8 mouse cellular contexts compared by ENCODE assay signal in genomic region chr2:181521491-181521890, GRCm38 (mm10). TPM values are rescaled to one million over a fixed set of nuclear protein-coding genes. Genes with fewer than 3 reads are reported as not detected.
DNase-seq lines count a peak whose midpoint lies in the region; ATAC-seq lines count a peak whose summit lies in the region.

No protein-coding gene starts in this region.

- no peak for ATAC-seq in megakaryocyte, adult 5-6 weeks (ENCODE audit: poor library complexity, severe bottlenecking)
- ATAC-seq in forebrain, embryonic 11.5 days (replicated peaks; ENCODE audit: low FRiP score) = no peak
- ATAC-seq in limb, embryonic 12.5 days (ENCODE audit: insufficient number of reproducible peaks, insufficient read depth, low FRiP score, low TSS enrichment, low read depth) = no peak
- no peak for ATAC-seq in neural tube, embryonic 15.5 days (ENCODE audit: low FRiP score)

- H3K9me3 ChIP-seq in megakaryocyte, embryonic 14.5 days = no peaks in the 10 kb centered on the region
- H3K9me3 ChIP-seq in forebrain, embryonic 11.5 days (ENCODE audit: control insufficient read depth, low read length) = no peaks in the 10 kb centered on the region
- H3K9me3 ChIP-seq in limb, embryonic 12.5 days = no peaks in the 10 kb centered on the region
- H3K9me3 ChIP-seq in neural tube, embryonic 15.5 days (replicated peaks) = no peaks in the 10 kb centered on the region

- H3K27me3 ChIP-seq in megakaryocyte, embryonic 14.5 days (replicated peaks) = no peaks in the 10 kb centered on the region
- H3K27me3 ChIP-seq in forebrain, embryonic 11.5 days (ENCODE audit: control insufficient read depth, insufficient read depth, low read length) = no peaks in the 10 kb centered on the region
- H3K27me3 ChIP-seq in limb, embryonic 12.5 days = no peaks in the 10 kb centered on the region
- no peaks in the 10 kb centered on the region for H3K27me3 ChIP-seq in neural tube, embryonic 15.5 days (replicated peaks)

- H3K4me3 ChIP-seq in megakaryocyte, embryonic 14.5 days (replicated peaks) = peak overlapping the region; percentile 97
- peak overlapping the region; percentile 94 for H3K4me3 ChIP-seq in forebrain, embryonic 11.5 days (ENCODE audit: low read depth, low read length)
- H3K4me3 ChIP-seq in limb, embryonic 12.5 days (replicated peaks) = peak overlapping the region; percentile 97
- H3K4me3 ChIP-seq in neural tube, embryonic 15.5 days (replicated peaks) = peak overlapping the region; percentile 96

- peaks cover 51% of the 10 kb centered on the region for H3K36me3 ChIP-seq in megakaryocyte, embryonic 14.5 days (replicated peaks; ENCODE audit: low read length)
- H3K36me3 ChIP-seq in forebrain, embryonic 11.5 days (ENCODE audit: control insufficient read depth, insufficient read depth, low read length) = no peaks in the 10 kb centered on the region
- H3K36me3 ChIP-seq in limb, embryonic 12.5 days = peaks cover 18% of the 10 kb centered on the region
- peaks cover 13% of the 10 kb centered on the region for H3K36me3 ChIP-seq in neural tube, embryonic 15.5 days

- no peak for DNase-seq in forebrain, embryonic 11.5 days (ENCODE audit: low spot score)
- no peak for DNase-seq in natural killer cell, adult 2 months (ENCODE audit: low spot score in 2 of 2)
- DNase-seq in gastrocnemius, postnatal 10 days = no peak
- no peak for DNase-seq in retina, postnatal 1 day

- H3K4me2 ChIP-seq in forebrain, embryonic 11.5 days (ENCODE audit: low read depth, low read length, severe bottlenecking) = peak overlapping the region; percentile 69
- H3K4me2 ChIP-seq in limb, embryonic 12.5 days = peak overlapping the region; percentile 65
- peak overlapping the region; percentile 68 for H3K4me2 ChIP-seq in neural tube, embryonic 15.5 days

- H3K27ac ChIP-seq in forebrain, embryonic 11.5 days (ENCODE audit: low read depth, low read length) = no peak overlapping the region
- no peak overlapping the region for H3K27ac ChIP-seq in limb, embryonic 12.5 days
- no peak overlapping the region for H3K27ac ChIP-seq in neural tube, embryonic 15.5 days (replicated peaks)

- 65% methylated on average over 10 of the region's 10 CpGs for WGBS in forebrain, embryonic 11.5 days
- 53% methylated on average over 10 of the region's 10 CpGs for WGBS in limb, embryonic 12.5 days
- WGBS in neural tube, embryonic 15.5 days = 54% methylated on average over 10 of the region's 10 CpGs

- peaks cover 56% of the 10 kb centered on the region for H3K4me1 ChIP-seq in megakaryocyte, embryonic 14.5 days
- H3K4me1 ChIP-seq in forebrain, embryonic 11.5 days (replicated peaks; ENCODE audit: control insufficient read depth, insufficient read depth, low read length) = no peaks in the 10 kb centered on the region; the same call in 1 of the 2 replicates
- H3K4me1 ChIP-seq in limb, embryonic 12.5 days (replicated peaks) = peaks cover 24% of the 10 kb centered on the region
- H3K4me1 ChIP-seq in neural tube, embryonic 15.5 days = peaks cover 40% of the 10 kb centered on the region

- peak overlapping the region; percentile 89 for H3K9ac ChIP-seq in forebrain, embryonic 11.5 days (ENCODE audit: low read length)
- H3K9ac ChIP-seq in limb, embryonic 12.5 days (replicated peaks) = peak overlapping the region; percentile 96
- H3K9ac ChIP-seq in neural tube, embryonic 15.5 days (replicated peaks) = peak overlapping the region; percentile 88

RNA-seq across cellular contexts. Expression of gene Dnajc5, which starts 1.2 kb away (rescaled TPM):
- polyA plus RNA-seq in megakaryocyte, embryonic 14.5 days (2012; ENCODE audit: insufficient read depth, low replicate concordance) = 10.4 and 13.9 TPM in 2 replicates
- 32.2 and 35.1 TPM in 2 replicates for total RNA-seq in megakaryocyte, adult 5-6 weeks (2015)
- 39.7 and 44.9 TPM in 2 replicates for total RNA-seq in megakaryocyte, adult 5-6 weeks (2017)
- polyA plus RNA-seq in forebrain, embryonic 11.5 days (2014; fragmentation: Nextera tagmentation; extraction: Ambion mirVana) = 103 and 104 TPM in 2 replicates
- 90.6 and 91.0 TPM in 2 replicates for polyA plus RNA-seq in limb, embryonic 12.5 days (2016; fragmentation: Nextera tagmentation; extraction: Ambion mirVana)
- polyA plus RNA-seq in neural tube, embryonic 15.5 days (2015; fragmentation: Nextera tagmentation; extraction: Ambion mirVana) = 242 and 263 TPM in 2 replicates
- total RNA-seq in gastrocnemius, postnatal 10 days (2021) = 10 to 100 TPM; 67.5 to 70.1 TPM

RNA-seq across cellular contexts. Expression of gene Tpd52l2, which starts 24.5 kb away (rescaled TPM):
- 7.5 and 38.2 TPM in 2 replicates for polyA plus RNA-seq in megakaryocyte, embryonic 14.5 days (2012; ENCODE audit: insufficient read depth, low replicate concordance)
- 37.8 and 55.2 TPM in 2 replicates for total RNA-seq in megakaryocyte, adult 5-6 weeks (2015)
- 61.6 and 102 TPM in 2 replicates for total RNA-seq in megakaryocyte, adult 5-6 weeks (2017)
- polyA plus RNA-seq in forebrain, embryonic 11.5 days (2014; fragmentation: Nextera tagmentation; extraction: Ambion mirVana) = 143 and 148 TPM in 2 replicates
- 151 and 165 TPM in 2 replicates for polyA plus RNA-seq in limb, embryonic 12.5 days (2016; fragmentation: Nextera tagmentation; extraction: Ambion mirVana)
- 112 and 113 TPM in 2 replicates for polyA plus RNA-seq in neural tube, embryonic 15.5 days (2015; fragmentation: Nextera tagmentation; extraction: Ambion mirVana)
- total RNA-seq in gastrocnemius, postnatal 10 days (2021) = 10 to 100 TPM; 69.9 to 72.9 TPM

RNA-seq across cellular contexts. Expression of gene Abhd16b, which starts 28.5 kb away (rescaled TPM):
- not detected in 2 replicates for polyA plus RNA-seq in megakaryocyte, embryonic 14.5 days (2012; ENCODE audit: insufficient read depth, low replicate concordance)
- not detected in 2 replicates for total RNA-seq in megakaryocyte, adult 5-6 weeks (2015)
- total RNA-seq in megakaryocyte, adult 5-6 weeks (2017) = not detected in 2 replicates
- polyA plus RNA-seq in forebrain, embryonic 11.5 days (2014; fragmentation: Nextera tagmentation; extraction: Ambion mirVana) = 0.15 TPM in 1 of 2 replicates, not detected in the other
- polyA plus RNA-seq in limb, embryonic 12.5 days (2016; fragmentation: Nextera tagmentation; extraction: Ambion mirVana) = not detected in 2 replicates
- 0.12 and 0.13 TPM in 2 replicates for polyA plus RNA-seq in neural tube, embryonic 15.5 days (2015; fragmentation: Nextera tagmentation; extraction: Ambion mirVana)
- total RNA-seq in gastrocnemius, postnatal 10 days (2021) = not detected
